Mouse (Mus musculus): ENCODE measurements at regions not wholly inside any gene's neighbourhood (a gene's known extent, or its start where the extent isn't known, plus 50 kb on each side); places are given as distances from the start of the nearest gene placed in this dataset.
"Not testable (repeated sequence)": the region's sequence is repeated elsewhere in the genome, so short reads cannot be mapped to it uniquely, and the experiment has no call there.

DNA sequence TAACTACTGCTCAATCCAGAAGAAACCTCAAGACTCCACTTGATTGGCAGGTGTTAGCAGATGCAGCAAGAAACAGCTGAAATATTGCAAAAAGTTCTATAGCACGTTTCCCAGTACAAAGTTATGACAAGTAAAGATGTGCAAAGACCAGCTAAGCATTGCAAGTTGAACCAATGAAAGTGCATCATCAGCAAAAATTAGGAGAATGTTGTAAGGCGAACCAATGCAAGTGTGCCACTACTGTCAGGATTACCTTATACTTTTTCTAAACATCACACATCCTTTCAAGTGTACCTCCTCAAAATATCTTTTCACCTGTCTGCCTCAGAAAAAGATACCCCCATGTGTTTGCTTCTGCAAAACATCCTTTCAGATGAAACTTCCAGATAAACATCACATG, 244.7 kb downstream of the Slco6d1 start:
- dilution Hi-C loops (cut with MboI; ENCODE audit: extremely low pct_ligation_motif_present, extremely low pct_unique_long_range_greater_than_20kb, low sequenced_read_pairs), result no loop called here
- Histone ChIP-seq H3K79me2 (replicated peaks; ENCODE audit: control insufficient read depth, extremely low read depth, insufficient read depth, poor library complexity, severe bottlenecking) (no peaks in the 10 kb centered on the region), H3K4me3 (replicated peaks in 1 of 3; ENCODE audit: low read depth in 2 of 3, low read length in 2 of 3, poor library complexity in 1 of 3) (no peak overlapping the region), H3K4me1 (ENCODE audit: control insufficient read depth in 1 of 2, insufficient read depth in 2 of 2) (no peaks in the 10 kb centered on the region), H3K27ac (ENCODE audit: insufficient read depth, low read depth) (no peak overlapping the region), H3K36me3 (replicated peaks in 1 of 2; ENCODE audit: control insufficient read depth in 1 of 2, insufficient read depth in 1 of 2, low read length in 1 of 2) (no peaks in the 10 kb centered on the region), H3K4me2 (ENCODE audit: insufficient read depth, low read depth, poor library complexity, severe bottlenecking) (no peak overlapping the region), H3K9me3 (replicated peaks; ENCODE audit: low read length) (peaks cover 21% of the 10 kb centered on the region), H3K27me3 (replicated peaks) (no peaks in the 10 kb centered on the region), H3K9ac (ENCODE audit: insufficient read depth, low read depth) (no peak overlapping the region)
- DNase-seq (ENCODE audit: extremely low read depth), result no peak
- TF ChIP-seq MEF2A (IDR thresholded peaks at IDR 0.05; ENCODE audit: borderline replicate concordance, low read depth, low read length), result no peak
- TF ChIP-seq MAFK (IDR thresholded peaks at IDR 0.05; ENCODE audit: insufficient replicate concordance, low read length), result peak; percentile 58; the same call in 1 of the 2 replicates
- TF ChIP-seq ETS1 (conservative IDR thresholded peaks at IDR 0.05; ENCODE audit: low read depth, low read length), result no peak
- in situ Hi-C loops (cut with MboI; ENCODE audit: low pct_ligation_motif_present, low pct_unique_long_range_greater_than_20kb, low sequenced_read_pairs), result no loop called here

DNA sequence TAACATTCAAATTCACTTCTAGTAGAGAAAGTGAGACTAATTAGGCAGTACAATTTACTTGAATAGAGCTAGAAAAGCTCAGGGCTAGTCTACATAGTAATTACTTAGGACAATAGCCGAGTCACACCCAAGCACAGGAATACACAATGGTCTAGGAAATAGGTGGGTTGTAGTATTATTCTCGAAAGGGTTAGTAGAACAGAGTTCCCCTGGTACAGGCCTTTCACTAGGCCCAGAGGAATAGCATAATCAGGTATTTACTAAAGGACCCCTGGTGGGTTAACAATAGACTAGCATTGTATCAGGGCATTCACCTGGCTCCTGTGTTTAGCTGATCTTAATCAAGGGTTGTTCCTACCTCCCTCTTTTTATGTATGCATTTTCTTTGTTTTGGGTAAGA, 246.5 kb downstream of the Slco6d1 start:
- H3K4me1 ChIP-seq (ENCODE audit: control insufficient read depth in 1 of 2, insufficient read depth in 2 of 2); dilution Hi-C loops (cut with MboI; ENCODE audit: extremely low pct_ligation_motif_present, extremely low pct_unique_long_range_greater_than_20kb, low sequenced_read_pairs); DNase-seq (ENCODE audit: extremely low read depth); H3K36me3 ChIP-seq (replicated peaks in 1 of 2; ENCODE audit: control insufficient read depth in 1 of 2, insufficient read depth in 1 of 2, low read length in 1 of 2); H3K27me3 ChIP-seq (replicated peaks); H3K4me3 ChIP-seq (replicated peaks in 1 of 3; ENCODE audit: low read depth in 2 of 3, low read length in 2 of 3, poor library complexity in 1 of 3); H3K79me2 ChIP-seq (replicated peaks; ENCODE audit: control insufficient read depth, extremely low read depth, insufficient read depth, poor library complexity, severe bottlenecking); in situ Hi-C loops (cut with MboI; ENCODE audit: low pct_ligation_motif_present, low pct_unique_long_range_greater_than_20kb, low sequenced_read_pairs); H3K27ac ChIP-seq (ENCODE audit: insufficient read depth, low read depth); H3K9ac ChIP-seq (ENCODE audit: insufficient read depth, low read depth); H3K4me2 ChIP-seq (ENCODE audit: insufficient read depth, low read depth, poor library complexity, severe bottlenecking): not testable (repeated sequence)
- H3K9me3 ChIP-seq (replicated peaks; ENCODE audit: low read length), result peaks cover 22% of the 10 kb centered on the region

DNA sequence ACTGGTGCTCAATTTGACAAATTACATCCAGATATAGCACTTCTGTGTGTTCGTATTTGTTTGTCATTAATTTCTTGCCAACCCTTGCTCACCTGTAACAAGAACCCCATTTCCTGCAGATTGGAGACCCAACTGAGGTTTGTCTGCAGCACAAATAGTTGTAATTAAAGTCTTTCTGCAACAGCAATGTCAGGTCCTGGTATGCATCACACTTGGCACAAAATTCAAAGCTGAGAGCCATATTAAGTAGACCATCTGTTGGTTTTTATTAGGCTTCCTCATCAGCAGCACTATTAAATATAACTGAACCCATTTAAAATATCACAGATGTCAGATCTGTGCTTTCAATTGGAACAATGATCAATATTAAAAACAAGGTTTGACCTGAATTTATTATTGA, 247.0 kb downstream of the Slco6d1 start:
- Histone ChIP-seq H3K36me3 (replicated peaks in 1 of 2; ENCODE audit: control insufficient read depth in 1 of 2, insufficient read depth in 1 of 2, low read length in 1 of 2) (no peaks in the 10 kb centered on the region), H3K9ac (ENCODE audit: insufficient read depth, low read depth) (no peak overlapping the region), H3K9me3 (replicated peaks; ENCODE audit: low read length) (peaks cover 20% of the 10 kb centered on the region), H3K79me2 (replicated peaks; ENCODE audit: control insufficient read depth, extremely low read depth, insufficient read depth, poor library complexity, severe bottlenecking) (no peaks in the 10 kb centered on the region), H3K4me2 (ENCODE audit: insufficient read depth, low read depth, poor library complexity, severe bottlenecking) (no peak overlapping the region), H3K4me3 (replicated peaks in 1 of 3; ENCODE audit: low read depth in 2 of 3, low read length in 2 of 3, poor library complexity in 1 of 3) (no peak overlapping the region), H3K4me1 (ENCODE audit: control insufficient read depth in 1 of 2, insufficient read depth in 2 of 2) (no peaks in the 10 kb centered on the region), H3K27ac (ENCODE audit: insufficient read depth, low read depth) (no peak overlapping the region), H3K27me3 (replicated peaks) (no peaks in the 10 kb centered on the region)
- in situ Hi-C loops (cut with MboI; ENCODE audit: low pct_ligation_motif_present, low pct_unique_long_range_greater_than_20kb, low sequenced_read_pairs), result no loop called here
- TF ChIP-seq RAD21 (IDR thresholded peaks at IDR 0.05; ENCODE audit: low read depth, low read length) (no peak), UBTF (IDR thresholded peaks at IDR 0.05; ENCODE audit: low read depth, low read length) (no peak), E2F4 (IDR thresholded peaks at IDR 0.05; ENCODE audit: insufficient replicate concordance, low read depth, low read length) (no peak), CHD2 (IDR thresholded peaks at IDR 0.05; ENCODE audit: low read length) (no peak), IRF4 (IDR thresholded peaks at IDR 0.05; ENCODE audit: low read depth, low read length) (no peak), ETS1 (conservative IDR thresholded peaks at IDR 0.05; ENCODE audit: low read depth, low read length) (no peak), MXI1 (IDR thresholded peaks at IDR 0.05; ENCODE audit: low read depth, low read length) (no peak)
- DNase-seq (ENCODE audit: extremely low read depth), result no peak
- dilution Hi-C loops (cut with MboI; ENCODE audit: extremely low pct_ligation_motif_present, extremely low pct_unique_long_range_greater_than_20kb, low sequenced_read_pairs), result no loop called here
